Mouse (Mus musculus) hindbrain, postnatal 0 days (tissue): Measurements from ENCODE around the gene Krt25. TPM values are rescaled to one million over a fixed set of nuclear protein-coding genes. Genes with fewer than 3 reads are reported as not detected.

ENCODE experiments used
- ATAC-seq: fragments of 200-750 bp; cut with Nextera tagmentation; 2 replicates; pipeline ENCODE4 v1.8.0; 2017; ENCODE audit warnings: mild to moderate bottlenecking, moderate TSS enrichment, moderate library complexity
- DNase-seq: peaks from one replicate; pipeline ENCODE4 v3.0.0-alpha.2; 2015; ENCODE audit warnings: low spot score
- H3K27ac ChIP-seq: fragments of 300-500 bp; sonication (generic); 2 replicates; pipeline ENCODE4 v1.5.1; 2014; ENCODE audit warnings: mild to moderate bottlenecking
- H3K27me3 ChIP-seq: fragments of 300-500 bp; sonication (generic); 2 replicates; pipeline ENCODE4 v1.6.1; 2014; ENCODE audit warnings: low read length, mixed read lengths; ENCODE audit not compliant: insufficient read depth
- H3K36me3 ChIP-seq: fragments of 300-500 bp; sonication (generic); 2 replicates; pipeline ENCODE4 v1.6.1; 2014; ENCODE audit warnings: low read length, mixed read lengths; ENCODE audit not compliant: insufficient read depth
- H3K4me1 ChIP-seq: fragments of 300-500 bp; sonication (generic); 2 replicates; pipeline ENCODE4 v1.6.1; 2014; ENCODE audit warnings: antibody characterized with exemption, low read length, mixed read lengths; ENCODE audit not compliant: insufficient read depth
- H3K4me2 ChIP-seq: fragments of 300-500 bp; sonication (generic); 2 replicates; pipeline ENCODE4 v1.6.1; 2014; ENCODE audit warnings: low read depth, mild to moderate bottlenecking, low read length, moderate library complexity, mixed read lengths
- H3K4me3 ChIP-seq: fragments of 300-500 bp; sonication (generic); 2 replicates; pipeline ENCODE4 v1.5.1; 2014; ENCODE audit warnings: low read length
- H3K9ac ChIP-seq: fragments of 300-500 bp; sonication (generic); replicated peaks from 2 replicates; pipeline ENCODE4 v1.6.1; 2014; ENCODE audit warnings: mild to moderate bottlenecking, low read length, moderate library complexity, mixed read lengths
- H3K9me3 ChIP-seq: fragments of 300-500 bp; sonication (generic); 2 replicates; pipeline ENCODE4 v1.6.1; 2016; ENCODE audit warnings: low read length, mixed read lengths
- CTCF ChIP-seq: IDR thresholded peaks from 2 replicates; pipeline ENCODE4 v1.5.1; 2016; ENCODE audit warnings: antibody characterized with exemption, control low read depth, low read depth
- WGBS: fragments of 180-500 bp; shearing (Covaris S2); extraction: QIAGEN DNeasy Blood & Tissue Kit; methylation state at CpG from one replicate; pipeline ENCODE4 v1.1.7; 2014; 5-methylcytosine and 5-hydroxymethylcytosine counted together
- polyA plus RNA-seq: library from polyadenylated mRNA; unstranded; fragments of >200 nt; fragmentation: Nextera tagmentation; extraction: Ambion mirVana; gene quantifications from 2 replicates; pipeline ENCODE4 v1.2.1, GENCODE M21; 2015
- total RNA-seq: library from RNA; depleted of rRNA; stranded (reverse); fragments of >200 nt; gene quantifications from 2 replicates; pipeline ENCODE4 v1.2.3, GENCODE M21; 2014; rRNA removed

Krt25 gene
- 1.3 and 1.4 TPM in 2 replicates for total RNA-seq
- polyA plus RNA-seq = 1.3 and 1.4 TPM in 2 replicates

- Histone ChIP-seq H3K27ac (no peak within 1 kb of the TSS), H3K4me1 (no peaks in the 10 kb centered on the region), H3K9ac (no peak within 1 kb of the TSS), H3K27me3 (no peaks in the 10 kb centered on the region), H3K36me3 (no peaks in the 10 kb centered on the region), H3K4me3 (no peak within 1 kb of the TSS), H3K9me3 (no peaks in the 10 kb centered on the region), H3K4me2 (no peak within 1 kb of the TSS)
- 94% methylated on average over 11 of the region's 11 CpGs for WGBS
- ATAC-seq = no peak
- no peak for TF ChIP-seq CTCF
- DNase-seq = no peak
Observed at GRCm38 (mm10) chr11:99322851-99323250, at the start of gene Krt25. TSS of gene Krt25 (minus strand) at chr11:99322951.

GRCm38 (mm10) chr11:99369853-99370451 is 47.2 kb upstream of the Krt25 start:
- Histone ChIP-seq H3K4me3 (no peak overlapping the region), H3K9ac (no peak overlapping the region), H3K4me1 (no peaks in the 10 kb centered on the region), H3K27ac (peak overlapping the region; percentile 71; the same call in 1 of the 2 replicates), H3K27me3 (no peaks in the 10 kb centered on the region), H3K4me2 (no peak overlapping the region), H3K9me3 (no peaks in the 10 kb centered on the region), H3K36me3 (no peaks in the 10 kb centered on the region)
- WGBS = 71% methylated on average over 8 of the region's 8 CpGs
- ATAC-seq (peak; percentile 89), DNase-seq (peak; percentile 75)
- TF ChIP-seq CTCF = no peak

- DNase-seq (peak; percentile 53), ATAC-seq (no peak)
- Histone ChIP-seq H3K27ac (peak overlapping the region; percentile 71; the same call in 1 of the 2 replicates), H3K9me3 (no peaks in the 10 kb centered on the region), H3K4me2 (no peak overlapping the region), H3K36me3 (no peaks in the 10 kb centered on the region), H3K4me3 (no peak overlapping the region), H3K4me1 (no peaks in the 10 kb centered on the region), H3K9ac (no peak overlapping the region), H3K27me3 (no peaks in the 10 kb centered on the region)
- 19% methylated on average over 3 of the region's 3 CpGs for WGBS
- peak; percentile 68 for TF ChIP-seq CTCF
Observed at GRCm38 (mm10) chr11:99369229-99369628, 46.5 kb upstream of the Krt25 start.

GRCm38 (mm10) chr11:99366791-99367190 is 44.0 kb upstream of the Krt25 start:
- H3K9me3 ChIP-seq = no peaks in the 10 kb centered on the region
- H3K36me3 ChIP-seq = no peaks in the 10 kb centered on the region
- H3K27me3 ChIP-seq = no peaks in the 10 kb centered on the region
- H3K4me2 ChIP-seq = no peak overlapping the region
- TF ChIP-seq CTCF = peak; percentile 37
- WGBS = 45% methylated on average over 10 of the region's 10 CpGs
- ATAC-seq = no peak
- H3K27ac ChIP-seq = no peak overlapping the region
- H3K4me1 ChIP-seq = no peaks in the 10 kb centered on the region
- H3K4me3 ChIP-seq = no peak overlapping the region
- DNase-seq = peak; percentile 10
- H3K9ac ChIP-seq = no peak overlapping the region

- Histone ChIP-seq H3K9me3 (no peaks in the 10 kb centered on the region), H3K27me3 (no peaks in the 10 kb centered on the region), H3K9ac (no peak overlapping the region), H3K36me3 (no peaks in the 10 kb centered on the region), H3K4me1 (no peaks in the 10 kb centered on the region), H3K27ac (no peak overlapping the region), H3K4me3 (no peak overlapping the region), H3K4me2 (no peak overlapping the region)
- peak; percentile 79 for TF ChIP-seq CTCF
- DNase-seq (peak; percentile 80), ATAC-seq (no peak)
- WGBS = 24% methylated on average over 9 of the region's 9 CpGs
Observed at GRCm38 (mm10) chr11:99364412-99364811, 41.7 kb upstream of the Krt25 start.

- no peak overlapping the region for H3K4me3 ChIP-seq
- ATAC-seq = no peak
- TF ChIP-seq CTCF = no peak
Observed at GRCm38 (mm10) chr11:99361423-99361822, 38.7 kb upstream of the Krt25 start.

GRCm38 (mm10) chr11:99351004-99351403 is 28.3 kb upstream of the Krt25 start, which contains the start of gene Krt27:
TSS of gene Krt27 (minus strand) at chr11:99351104.
- Histone ChIP-seq H3K4me3 (no peak within 1 kb of the TSS), H3K27ac (no peak within 1 kb of the TSS), H3K9me3 (no peaks in the 10 kb centered on the region), H3K36me3 (no peaks in the 10 kb centered on the region), H3K4me1 (no peaks in the 10 kb centered on the region), H3K27me3 (no peaks in the 10 kb centered on the region), H3K4me2 (no peak within 1 kb of the TSS), H3K9ac (no peak within 1 kb of the TSS)
- 85% methylated on average over 12 of the region's 12 CpGs for WGBS
- no peak for DNase-seq
- no peak for TF ChIP-seq CTCF
- ATAC-seq = no peak

More at GRCm38 (mm10) chr11:99361423-99361822, 38.7 kb upstream of the Krt25 start:
- Histone ChIP-seq H3K27me3 (no peaks in the 10 kb centered on the region), H3K27ac (no peak overlapping the region), H3K9ac (no peak overlapping the region), H3K4me2 (no peak overlapping the region), H3K4me1 (no peaks in the 10 kb centered on the region), H3K9me3 (no peaks in the 10 kb centered on the region), H3K36me3 (no peaks in the 10 kb centered on the region)
- DNase-seq = no peak
- WGBS = 88% methylated on average over 8 of the region's 8 CpGs
